Mouse (Mus musculus) neural tube, embryonic 13.5 days (tissue): ENCODE measurements around the gene Syngr2. TPM values are rescaled to one million over a fixed set of nuclear protein-coding genes. Genes with fewer than 3 reads are reported as not detected.
A peak's percentile ranks its signal among the peaks of the same experiment; 100 is the strongest.

Experiments
- ATAC-seq: fragments of 200-750 bp; cut with Nextera tagmentation; 2 replicates; pipeline ENCODE4 v1.8.0; 2017; ENCODE audit warnings: low read depth, mild to moderate bottlenecking, moderate TSS enrichment, moderate library complexity
- H3K27ac ChIP-seq: fragments of 300-500 bp; sonication (generic); replicated peaks from 2 replicates; pipeline ENCODE4 v1.5.1; 2015; ENCODE audit warnings: moderate library complexity, mild to moderate bottlenecking, inconsistent platforms
- H3K27me3 ChIP-seq: fragments of 300-500 bp; sonication (generic); 2 replicates; pipeline ENCODE4 v1.6.1; 2015; ENCODE audit warnings: mild to moderate bottlenecking, inconsistent platforms
- H3K36me3 ChIP-seq: fragments of 300-500 bp; sonication (generic); 2 replicates; pipeline ENCODE4 v1.6.1; 2015; ENCODE audit warnings: mild to moderate bottlenecking, inconsistent platforms
- H3K4me1 ChIP-seq: fragments of 300-500 bp; sonication (generic); replicated peaks from 2 replicates; pipeline ENCODE4 v1.6.1; 2015; ENCODE audit warnings: inconsistent platforms
- H3K4me2 ChIP-seq: fragments of 300-500 bp; sonication (generic); 2 replicates; pipeline ENCODE4 v1.6.1; 2015; ENCODE audit warnings: inconsistent platforms, mild to moderate bottlenecking, moderate library complexity
- H3K4me3 ChIP-seq: fragments of 300-500 bp; sonication (generic); 2 replicates; pipeline ENCODE4 v1.5.1; 2015; ENCODE audit warnings: mild to moderate bottlenecking, inconsistent platforms
- H3K9ac ChIP-seq: fragments of 300-500 bp; sonication (generic); 2 replicates; pipeline ENCODE4 v1.6.1; 2015; ENCODE audit warnings: moderate library complexity, mild to moderate bottlenecking, inconsistent platforms
- H3K9me3 ChIP-seq: fragments of 300-500 bp; sonication (generic); 2 replicates; pipeline ENCODE4 v1.6.1; 2016; ENCODE audit warnings: inconsistent platforms
- WGBS: fragments of 180-500 bp; shearing (Covaris S2); methylation state at CpG from one replicate; pipeline ENCODE4 v1.1.7; 2015; 5-methylcytosine and 5-hydroxymethylcytosine counted together
- polyA plus RNA-seq: library from polyadenylated mRNA; unstranded; fragments of >200 nt; fragmentation: Nextera tagmentation; extraction: Ambion mirVana; gene quantifications from 2 replicates; pipeline ENCODE4 v1.2.1, GENCODE M21; 2015

Gene Syngr2
- polyA plus RNA-seq, 1 experiment from 2014 or later = 15.3 TPM

DNA sequence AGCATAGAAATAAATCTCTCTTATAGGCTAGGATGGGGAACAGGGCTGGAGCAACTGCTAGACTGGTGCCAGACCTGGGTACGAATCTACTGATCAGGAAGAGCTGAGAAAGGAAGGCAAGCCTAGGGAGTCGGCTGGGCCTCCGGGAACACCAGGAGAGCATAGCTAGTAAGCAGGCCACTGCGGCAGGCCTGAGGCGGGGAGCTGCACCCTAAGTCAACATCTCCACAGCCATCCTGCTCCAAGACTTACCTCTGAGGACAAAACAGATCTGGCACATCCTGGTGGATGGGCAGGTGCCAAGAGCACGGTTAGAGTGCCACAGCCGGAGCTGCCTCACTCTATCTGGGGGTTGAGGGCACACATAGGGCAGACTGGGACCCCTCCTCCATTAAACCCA, 10.7 kb downstream of the Syngr2 start:
- no peaks in the 10 kb centered on the region for H3K9me3 ChIP-seq
- ATAC-seq = no peak
- 92% methylated on average over 7 of the region's 7 CpGs for WGBS
- peaks cover 34% of the 10 kb centered on the region for H3K4me1 ChIP-seq
- no peak overlapping the region for H3K4me2 ChIP-seq
- no peak overlapping the region for H3K27ac ChIP-seq
- no peak overlapping the region for H3K4me3 ChIP-seq
- no peaks in the 10 kb centered on the region for H3K27me3 ChIP-seq
- no peak overlapping the region for H3K9ac ChIP-seq
- no peaks in the 10 kb centered on the region for H3K36me3 ChIP-seq

DNA sequence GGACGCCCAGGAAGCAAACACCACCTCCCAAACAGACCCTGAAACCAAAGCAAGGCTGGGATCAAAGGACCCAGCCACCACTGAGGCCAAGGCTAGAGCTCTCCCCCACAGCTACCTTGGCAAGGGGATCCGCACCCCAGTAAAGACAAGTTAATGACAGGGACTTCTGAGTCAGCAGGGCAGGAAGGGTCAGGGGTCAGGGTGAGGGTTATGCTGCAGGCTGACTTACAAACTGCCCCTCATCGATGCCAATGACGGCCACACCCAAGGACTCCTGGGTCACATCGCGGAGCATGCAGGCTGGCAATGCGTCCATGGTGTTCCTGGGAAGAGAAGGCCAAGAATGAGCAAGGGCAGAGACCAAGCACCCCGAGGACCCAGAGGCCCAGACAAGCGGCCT, 12.4 kb downstream of the Syngr2 start:
- no peak for ATAC-seq
- Histone ChIP-seq H3K9ac (no peak overlapping the region), H3K27me3 (no peaks in the 10 kb centered on the region), H3K36me3 (no peaks in the 10 kb centered on the region), H3K4me2 (no peak overlapping the region), H3K4me3 (no peak overlapping the region), H3K27ac (no peak overlapping the region), H3K9me3 (no peaks in the 10 kb centered on the region), H3K4me1 (peaks cover 50% of the 10 kb centered on the region)
- 88% methylated on average over 9 of the region's 9 CpGs for WGBS

DNA sequence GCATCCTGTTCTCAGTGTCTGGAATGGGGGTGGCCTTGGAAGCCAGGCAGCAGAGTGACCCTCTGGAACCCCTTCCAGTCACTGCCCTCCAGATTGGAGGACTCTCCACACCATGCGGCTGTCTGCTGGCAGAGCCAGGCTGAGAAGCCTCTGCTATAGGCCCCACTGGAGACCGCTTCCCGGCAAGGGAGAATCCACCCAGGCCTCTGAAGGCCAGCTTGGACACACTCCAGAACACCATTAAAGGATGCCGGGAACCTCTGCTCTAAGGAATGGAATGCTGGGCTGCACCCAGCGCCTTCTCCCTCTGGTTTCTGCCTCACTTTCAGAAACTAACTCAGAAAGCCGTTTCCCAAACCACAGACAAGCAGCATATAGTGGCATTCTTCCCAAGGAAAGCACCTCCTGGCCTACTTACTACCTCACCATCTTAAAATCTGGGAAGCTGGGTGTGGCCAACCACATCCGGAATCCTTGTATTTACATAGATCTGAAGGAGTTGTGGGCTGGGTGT, 13.3 kb downstream of the Syngr2 start:
- Histone ChIP-seq H3K9ac (no peak overlapping the region), H3K27me3 (no peaks in the 10 kb centered on the region), H3K4me1 (peaks cover 57% of the 10 kb centered on the region), H3K9me3 (no peaks in the 10 kb centered on the region), H3K4me3 (no peak overlapping the region), H3K4me2 (no peak overlapping the region), H3K27ac (peak overlapping the region; percentile 33; the same call in 1 of the 2 replicates), H3K36me3 (no peaks in the 10 kb centered on the region)
- no peak for ATAC-seq
- 78% methylated on average over 7 of the region's 7 CpGs for WGBS

DNA sequence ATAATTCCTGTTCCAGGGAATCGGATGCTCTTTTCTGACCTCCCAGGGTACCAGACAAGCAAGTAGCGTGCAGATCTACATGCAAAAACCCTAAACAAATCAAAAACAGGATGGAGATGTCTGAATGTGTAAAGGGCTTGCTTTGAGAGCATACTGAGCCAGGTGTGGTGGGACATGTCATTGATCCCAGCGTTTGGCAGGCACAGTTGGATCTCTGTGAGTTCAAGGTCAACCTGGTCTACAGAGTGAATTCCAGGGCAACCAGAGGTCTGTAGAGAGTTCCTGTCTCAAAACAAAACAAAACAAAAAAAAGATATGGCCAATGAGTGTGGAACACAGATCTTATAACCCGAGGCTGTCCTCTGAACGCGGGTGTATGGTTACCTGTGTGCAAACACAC, 13.9 kb downstream of the Syngr2 start:
- no peaks in the 10 kb centered on the region for H3K36me3 ChIP-seq
- no peaks in the 10 kb centered on the region for H3K27me3 ChIP-seq
- H3K9ac ChIP-seq = no peak overlapping the region
- no peak overlapping the region for H3K4me3 ChIP-seq
- WGBS = 97% methylated on average over 6 of the region's 6 CpGs
- H3K4me2 ChIP-seq = no peak overlapping the region
- ATAC-seq = no peak
- peaks cover 63% of the 10 kb centered on the region for H3K4me1 ChIP-seq
- no peaks in the 10 kb centered on the region for H3K9me3 ChIP-seq
- no peak overlapping the region for H3K27ac ChIP-seq

DNA sequence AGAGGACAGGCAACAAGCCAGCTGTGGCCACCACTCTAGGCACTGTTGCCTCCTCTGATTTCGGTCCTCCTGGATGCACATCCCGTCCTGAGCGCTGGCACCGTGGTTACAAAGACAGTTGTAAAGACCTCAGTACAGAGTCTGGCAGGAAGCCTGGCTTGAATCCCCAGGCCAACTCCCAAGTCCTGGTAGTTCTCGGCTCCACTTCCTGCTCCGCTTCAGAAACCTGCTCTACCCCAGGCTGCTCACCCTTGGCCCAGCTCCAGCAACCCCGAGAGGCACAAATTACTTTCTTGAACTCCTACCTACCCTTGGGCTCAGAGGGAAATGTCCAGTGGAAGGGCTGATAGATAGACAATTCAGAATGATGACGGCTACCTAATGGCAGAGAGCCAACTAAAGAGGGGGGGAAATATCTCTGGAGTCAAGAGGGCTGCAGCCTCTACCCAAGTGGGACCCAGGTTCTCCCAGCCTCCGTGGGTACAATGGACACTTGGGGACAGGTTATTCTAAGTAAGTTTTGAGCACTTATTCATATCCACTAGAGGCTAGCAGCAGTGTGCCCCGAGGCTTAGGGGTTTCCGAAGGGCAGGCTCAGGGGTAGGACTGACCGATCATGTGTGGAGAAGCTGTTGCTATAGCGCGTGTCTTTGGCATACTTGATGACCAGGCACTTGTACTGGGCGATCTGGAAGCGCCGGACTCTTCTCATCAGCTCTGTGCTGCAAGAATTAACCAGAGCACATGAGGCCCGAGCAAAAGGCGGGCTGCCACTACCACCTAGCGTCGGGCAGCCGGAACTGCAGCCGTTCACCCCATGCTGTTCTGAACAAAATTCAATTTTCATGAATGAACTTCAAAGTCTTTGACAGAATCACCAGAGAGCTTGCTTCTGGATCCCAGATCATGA, 14.8 kb downstream of the Syngr2 start:
- H3K9me3 ChIP-seq = no peaks in the 10 kb centered on the region
- H3K4me3 ChIP-seq = peak overlapping the region; percentile 42
- H3K9ac ChIP-seq = peak overlapping the region; percentile 59
- no peaks in the 10 kb centered on the region for H3K36me3 ChIP-seq
- peaks cover 68% of the 10 kb centered on the region for H3K4me1 ChIP-seq
- ATAC-seq = peak; percentile 81
- H3K27me3 ChIP-seq = no peaks in the 10 kb centered on the region
- peak overlapping the region; percentile 75 for H3K4me2 ChIP-seq
- no peak overlapping the region for H3K27ac ChIP-seq
- 23% methylated on average over 23 of the region's 23 CpGs for WGBS

DNA sequence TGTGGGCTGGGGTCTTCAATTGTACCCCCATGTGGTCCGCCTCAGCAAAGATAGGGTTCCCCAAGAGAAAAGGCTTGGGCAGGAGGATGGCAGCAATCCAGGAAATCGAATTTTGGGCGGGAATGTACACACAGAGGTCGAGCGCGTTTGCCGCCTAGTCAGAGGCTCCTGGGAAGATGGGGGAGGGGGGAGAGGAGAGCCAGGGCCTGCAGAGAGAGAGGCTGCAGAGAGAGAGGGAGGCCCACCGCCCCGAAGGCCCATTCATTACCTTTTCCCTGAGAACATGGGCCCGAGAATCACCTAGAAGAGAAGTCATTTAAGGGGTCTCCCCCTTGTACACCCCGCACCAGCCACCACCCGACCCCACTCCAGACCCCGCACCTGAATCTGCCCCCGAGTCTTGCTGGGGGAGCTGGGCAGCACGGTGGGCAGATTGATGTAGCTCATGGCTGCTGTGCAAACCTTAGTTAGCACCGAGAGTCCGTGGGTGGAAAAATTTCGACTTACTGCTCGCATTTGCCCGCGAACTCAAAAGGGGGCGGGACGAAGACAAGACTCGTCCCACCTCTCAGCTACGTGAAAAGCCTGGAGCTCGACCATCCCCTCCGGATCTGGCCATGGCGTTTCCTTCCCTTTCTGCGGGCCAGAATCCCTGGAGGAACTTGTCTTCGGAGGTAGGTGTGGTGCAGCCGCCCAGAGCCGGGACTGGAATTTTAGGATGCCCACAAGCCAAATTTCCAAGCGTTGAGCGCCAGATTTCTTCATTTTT, 16.0 kb downstream of the Syngr2 start, which contains the start of the genes Afmid and Tk1:
TSS of gene Afmid (plus strand) at position 592 of the 769 bp plus-strand sequence.
TSS of gene Tk1 (minus strand) at position 760 of the 769 bp plus-strand sequence.
- H3K36me3 ChIP-seq = no peaks in the 10 kb centered on the region
- H3K4me1 ChIP-seq = peaks cover 75% of the 10 kb centered on the region
- ATAC-seq = peak; percentile 42; the same call in 1 of the 2 replicates
- peak within 1 kb of the TSS; percentile 75 for H3K4me2 ChIP-seq
- no peaks in the 10 kb centered on the region for H3K27me3 ChIP-seq
- H3K27ac ChIP-seq = peak within 1 kb of the TSS; percentile 49
- H3K9ac ChIP-seq = peak within 1 kb of the TSS; percentile 71
- under 1% methylated on average over 34 of the region's 34 CpGs for WGBS
- H3K4me3 ChIP-seq = peak within 1 kb of the TSS; percentile 42
- H3K9me3 ChIP-seq = no peaks in the 10 kb centered on the region

DNA sequence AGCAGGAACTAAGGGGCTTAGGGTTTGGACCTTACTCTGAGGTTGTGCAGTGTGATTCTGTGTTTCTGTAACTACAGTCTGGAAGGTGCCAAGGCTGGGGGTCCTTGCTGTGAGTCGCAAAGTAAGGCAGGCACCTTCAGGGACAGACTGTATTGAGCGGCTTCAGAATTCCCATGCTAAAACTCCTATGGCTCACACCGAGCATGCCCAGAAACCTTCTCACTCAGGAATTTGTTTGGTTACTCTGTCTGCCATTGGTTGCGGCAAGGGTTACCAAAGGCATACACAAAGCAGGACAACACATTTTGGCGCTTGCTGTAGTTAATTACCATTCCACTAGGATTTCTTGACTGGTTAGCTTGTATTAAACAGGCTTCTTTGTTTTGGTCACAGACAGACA, 16.7 kb downstream of the Syngr2 start:
- no peaks in the 10 kb centered on the region for H3K27me3 ChIP-seq
- peaks cover 80% of the 10 kb centered on the region for H3K4me1 ChIP-seq
- H3K4me3 ChIP-seq = peak overlapping the region; percentile 42
- H3K9ac ChIP-seq = peak overlapping the region; percentile 71
- H3K9me3 ChIP-seq = no peaks in the 10 kb centered on the region
- WGBS = 16% methylated on average over 5 of the region's 5 CpGs
- peak overlapping the region; percentile 75 for H3K4me2 ChIP-seq
- H3K36me3 ChIP-seq = no peaks in the 10 kb centered on the region
- H3K27ac ChIP-seq = no peak overlapping the region
- no peak for ATAC-seq

DNA sequence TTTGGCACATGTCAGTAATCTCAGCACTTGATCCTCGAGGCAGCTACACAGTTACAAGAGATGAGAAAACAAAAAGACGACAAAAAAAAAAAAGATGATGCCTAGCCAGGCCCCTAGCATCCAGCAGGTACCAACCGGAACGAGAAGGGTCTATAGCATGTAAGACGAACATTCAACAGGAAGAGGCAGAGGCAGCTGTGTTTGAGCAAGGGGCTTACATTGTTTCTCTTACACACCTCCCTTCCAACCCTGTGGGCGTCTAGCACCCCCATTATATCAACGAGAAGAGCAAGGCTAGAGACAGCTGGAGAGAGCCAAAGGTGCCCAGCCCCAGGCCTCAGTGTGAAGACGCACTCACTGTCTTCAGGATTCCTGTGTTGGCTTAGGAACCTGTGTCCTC, 17.4 kb downstream of the Syngr2 start:
- Histone ChIP-seq H3K4me2 (no peak overlapping the region), H3K4me1 (peaks cover 81% of the 10 kb centered on the region), H3K9me3 (no peaks in the 10 kb centered on the region), H3K27ac (no peak overlapping the region), H3K9ac (no peak overlapping the region), H3K4me3 (no peak overlapping the region), H3K27me3 (no peaks in the 10 kb centered on the region), H3K36me3 (no peaks in the 10 kb centered on the region)
- 74% methylated on average over 8 of the region's 8 CpGs for WGBS
- no peak for ATAC-seq

DNA sequence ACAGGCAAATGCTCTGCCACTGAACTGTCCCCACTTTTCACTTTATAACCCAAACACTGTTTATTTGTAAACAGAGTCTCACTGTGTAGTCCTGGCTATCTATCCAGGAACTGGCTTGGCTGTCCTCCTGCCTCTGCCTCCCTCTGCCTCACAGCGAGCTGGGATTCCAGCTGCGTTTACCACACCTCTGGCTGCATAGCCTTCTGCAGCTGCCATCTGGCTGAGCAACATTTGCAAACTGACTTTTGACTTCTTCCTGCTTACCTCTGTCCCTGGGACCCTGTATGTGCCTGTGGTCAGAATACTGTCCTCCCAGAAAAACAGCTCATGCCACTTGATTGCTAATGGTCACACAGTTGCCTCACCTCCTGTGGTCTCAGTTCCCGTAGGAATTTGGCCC, 17.9 kb downstream of the Syngr2 start:
- Histone ChIP-seq H3K27me3 (no peaks in the 10 kb centered on the region), H3K36me3 (no peaks in the 10 kb centered on the region), H3K4me2 (no peak overlapping the region), H3K9ac (no peak overlapping the region; the same call in 1 of the 2 replicates), H3K4me1 (peaks cover 84% of the 10 kb centered on the region), H3K4me3 (no peak overlapping the region), H3K9me3 (no peaks in the 10 kb centered on the region), H3K27ac (no peak overlapping the region)
- WGBS = 57% methylated on average over 3 of the region's 3 CpGs
- no peak for ATAC-seq

DNA sequence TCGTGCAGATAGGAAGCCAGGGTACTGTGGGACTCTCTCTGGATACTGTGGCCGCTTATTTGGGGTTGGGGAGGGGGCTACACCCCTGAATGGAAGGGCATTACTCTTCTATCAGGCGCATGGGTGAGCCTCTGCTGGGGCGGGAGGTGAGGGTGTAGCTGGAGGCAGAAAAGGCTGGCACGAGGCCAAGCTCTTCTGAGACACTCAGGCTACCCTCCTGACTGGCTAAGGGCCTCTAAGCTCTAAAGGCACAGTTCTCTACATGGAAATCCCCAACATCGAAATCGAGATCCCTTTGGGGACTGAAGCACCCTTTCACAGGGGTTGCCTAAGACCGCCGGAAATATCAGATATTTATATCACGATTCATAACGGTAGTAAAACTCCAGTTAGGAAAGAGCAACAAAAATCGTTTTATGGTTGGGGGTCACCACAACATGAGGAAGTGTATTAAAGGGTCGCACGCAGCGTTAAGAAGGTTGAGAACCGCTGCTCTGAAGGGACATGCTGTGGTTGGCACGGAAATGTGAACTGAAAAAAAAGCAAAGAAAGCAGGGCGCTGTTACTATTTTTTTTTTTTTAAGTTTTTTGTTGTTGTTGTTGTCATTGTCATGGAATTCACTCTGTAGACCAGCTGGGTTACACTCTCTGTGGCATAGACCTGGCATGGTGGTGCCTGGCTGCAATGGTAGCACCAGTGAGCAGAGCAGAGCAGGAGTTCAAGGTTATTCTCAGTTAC, 18.9 kb downstream of the Syngr2 start:
- Histone ChIP-seq H3K27ac (peak overlapping the region; percentile 50; the same call in 1 of the 2 replicates), H3K36me3 (no peaks in the 10 kb centered on the region), H3K27me3 (no peaks in the 10 kb centered on the region), H3K4me2 (no peak overlapping the region), H3K4me1 (peaks cover 79% of the 10 kb centered on the region), H3K4me3 (no peak overlapping the region), H3K9me3 (no peaks in the 10 kb centered on the region), H3K9ac (no peak overlapping the region; the same call in none of the 2 replicates)
- ATAC-seq = no peak
- WGBS = 74% methylated on average over 18 of the region's 18 CpGs

DNA sequence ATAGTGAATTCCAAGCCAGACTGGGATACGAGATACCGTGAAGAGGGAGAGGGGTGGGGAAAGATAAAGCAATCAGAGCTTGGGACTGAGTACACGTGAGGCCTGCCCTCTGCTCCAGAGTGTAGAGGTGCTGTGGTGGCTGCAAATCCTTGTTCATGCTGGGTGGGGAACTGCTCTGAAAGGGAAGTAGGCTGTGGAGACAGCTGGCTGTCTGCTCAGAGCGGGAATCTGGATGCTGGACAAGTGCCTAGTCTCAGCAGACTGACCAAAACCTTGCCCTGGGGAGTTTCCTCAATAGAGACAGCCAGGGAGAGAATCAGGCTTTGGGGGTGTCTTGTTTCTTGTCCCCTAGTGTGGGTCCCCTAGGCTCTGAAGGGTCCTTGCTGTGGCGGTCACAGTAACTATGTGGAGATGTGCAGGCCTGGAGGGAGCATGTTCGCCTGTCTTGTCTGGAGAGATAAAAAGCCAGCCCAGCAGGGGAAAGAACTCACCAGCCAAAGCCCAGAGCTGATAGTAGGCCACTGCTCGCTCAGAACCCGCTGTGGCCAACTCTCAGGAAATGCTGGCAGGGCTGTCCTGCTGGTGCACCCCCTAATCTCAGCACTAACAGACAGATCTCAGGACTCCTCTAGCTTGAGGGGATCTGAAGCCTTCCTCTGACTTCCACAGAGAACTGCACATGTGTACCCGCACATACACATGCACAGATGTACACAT, 19.6 kb downstream of the Syngr2 start:
- Histone ChIP-seq H3K4me2 (no peak overlapping the region), H3K36me3 (no peaks in the 10 kb centered on the region), H3K4me1 (peaks cover 72% of the 10 kb centered on the region), H3K27me3 (no peaks in the 10 kb centered on the region), H3K4me3 (no peak overlapping the region), H3K9me3 (no peaks in the 10 kb centered on the region), H3K9ac (0 out of 2 replicates have a peak overlapping the region, but pooled peaks have one; percentile 0), H3K27ac (peak overlapping the region; percentile 50; the same call in 1 of the 2 replicates)
- 51% methylated on average over 9 of the region's 9 CpGs for WGBS
- ATAC-seq = no peak
